Mouse (Mus musculus): ENCODE data around the gene Map3k7cl.

Gene Map3k7cl

GRCm38 (mm10) chr16:87585548-87586262 lies 32.6 kb downstream of the Map3k7cl start:
- no peak for ATAC-seq (ENCODE audit: low TSS enrichment)

GRCm38 (mm10) chr16:87587843-87588242 lies 34.7 kb downstream of the Map3k7cl start:
- ATAC-seq (ENCODE audit: low TSS enrichment) = no peak

- no peak for ATAC-seq (ENCODE audit: low TSS enrichment)
These were observed 41.0 kb downstream of the Map3k7cl start for GRCm38 (mm10) chr16:87594145-87594544.

- no peak for ATAC-seq (ENCODE audit: low TSS enrichment)
These were observed 42.0 kb downstream of the Map3k7cl start for GRCm38 (mm10) chr16:87595149-87595548.

- peak; percentile 65 for ATAC-seq (ENCODE audit: low TSS enrichment)
These were observed 49.8 kb downstream of the Map3k7cl start for GRCm38 (mm10) chr16:87602717-87603526.

DNA sequence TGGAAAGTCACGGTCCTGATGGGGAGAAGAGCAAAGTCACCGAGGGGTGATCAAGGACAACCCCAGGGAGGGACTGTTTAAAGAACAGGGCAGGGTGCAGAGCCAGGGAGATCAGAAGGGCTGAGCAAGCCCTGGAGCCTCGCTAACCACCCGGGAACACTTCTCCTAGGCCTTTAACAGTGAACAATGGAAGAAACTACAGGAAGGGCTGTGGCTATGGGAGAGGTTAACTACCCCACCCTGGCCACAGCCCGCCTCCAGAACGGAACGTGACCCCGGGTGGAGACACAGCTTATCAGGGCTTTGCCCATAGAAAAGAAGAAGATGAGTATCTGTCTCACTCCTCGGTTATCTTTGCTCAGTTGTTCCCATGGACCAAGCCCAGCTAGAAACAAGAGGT lies 50.9 kb downstream of the Map3k7cl start:
- ATAC-seq (ENCODE audit: low TSS enrichment) = no peak

GRCm38 (mm10) chr16:87604883-87605282 lies 51.8 kb downstream of the Map3k7cl start:
- ATAC-seq (ENCODE audit: low TSS enrichment) = no peak

GRCm38 (mm10) chr16:87607383-87607782 lies 54.3 kb downstream of the Map3k7cl start:
- ATAC-seq (ENCODE audit: low TSS enrichment) = no peak

DNA sequence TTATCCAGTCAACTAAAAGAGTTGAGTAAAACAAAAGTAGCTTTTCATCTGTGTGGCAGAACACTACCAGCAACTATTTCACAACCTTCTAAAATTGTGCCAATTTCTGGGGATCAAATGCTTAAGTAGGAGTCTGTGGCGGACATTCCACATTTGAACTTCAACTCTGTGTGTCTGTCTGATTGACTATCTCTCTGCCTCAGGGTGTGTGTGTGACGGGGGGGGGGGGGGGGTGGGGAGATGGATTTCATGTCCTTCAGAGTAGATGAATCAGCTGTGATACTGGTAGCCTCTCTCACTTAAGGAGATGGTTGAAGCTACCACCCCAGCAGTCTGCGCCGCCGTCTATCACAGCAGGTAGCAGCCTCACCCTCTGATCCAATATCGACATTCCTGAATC lies 54.8 kb downstream of the Map3k7cl start:
- ATAC-seq (ENCODE audit: low TSS enrichment) = no peak

GRCm38 (mm10) chr16:87610142-87610541 lies 57.0 kb downstream of the Map3k7cl start:
- no peak for ATAC-seq (ENCODE audit: low TSS enrichment)

- no peak for ATAC-seq (ENCODE audit: low TSS enrichment)
These were observed 57.6 kb downstream of the Map3k7cl start for GRCm38 (mm10) chr16:87610556-87611295.

DNA sequence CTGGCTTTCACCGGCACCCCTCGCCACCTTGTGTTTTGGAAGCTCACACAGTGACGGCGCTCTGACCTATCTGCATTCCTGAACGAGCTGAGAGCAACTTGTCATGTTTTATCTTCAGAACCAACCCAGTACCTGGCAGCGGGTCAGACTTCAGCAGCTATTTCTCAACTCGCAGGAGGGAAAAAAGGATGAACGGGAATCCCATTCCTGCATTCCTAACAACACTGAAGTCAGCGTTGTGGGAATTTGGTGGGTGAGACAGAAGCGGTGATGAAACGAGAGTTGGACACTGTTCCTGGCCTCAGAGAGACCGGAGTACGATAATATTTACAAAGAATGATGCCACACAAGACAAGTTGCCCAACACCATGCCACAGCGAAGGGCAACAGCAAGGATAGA lies 58.3 kb downstream of the Map3k7cl start:
- no peak for ATAC-seq (ENCODE audit: low TSS enrichment)

DNA sequence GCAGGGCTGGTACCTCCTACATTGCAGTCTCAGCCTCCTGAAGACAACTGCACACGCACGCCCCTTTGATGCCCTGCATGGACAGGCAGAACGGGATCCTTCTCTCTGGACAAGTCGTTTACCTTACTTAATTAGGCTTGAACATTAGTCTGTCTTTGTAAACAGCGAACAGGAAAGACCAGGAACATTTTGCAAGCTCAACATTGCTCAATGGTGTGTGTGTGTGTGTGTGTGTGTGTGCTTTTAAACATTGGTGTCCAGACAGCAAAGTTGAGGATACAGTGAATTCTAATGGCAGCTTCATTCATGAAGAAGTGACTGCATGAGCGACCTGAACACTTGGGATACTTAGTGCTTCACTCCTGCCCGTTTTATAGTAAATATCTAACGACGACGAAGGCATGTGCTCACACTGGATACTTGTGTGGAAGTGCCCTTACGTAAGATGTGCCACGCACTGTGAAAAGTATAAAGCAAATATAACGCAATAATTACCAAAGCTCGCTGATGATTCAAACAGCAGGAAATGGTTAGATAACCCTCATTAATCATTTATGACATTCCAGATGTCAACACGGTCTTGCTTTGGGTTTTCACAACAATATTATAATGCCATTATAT lies 59.2 kb downstream of the Map3k7cl start:
- ATAC-seq (ENCODE audit: low TSS enrichment) = no peak

DNA sequence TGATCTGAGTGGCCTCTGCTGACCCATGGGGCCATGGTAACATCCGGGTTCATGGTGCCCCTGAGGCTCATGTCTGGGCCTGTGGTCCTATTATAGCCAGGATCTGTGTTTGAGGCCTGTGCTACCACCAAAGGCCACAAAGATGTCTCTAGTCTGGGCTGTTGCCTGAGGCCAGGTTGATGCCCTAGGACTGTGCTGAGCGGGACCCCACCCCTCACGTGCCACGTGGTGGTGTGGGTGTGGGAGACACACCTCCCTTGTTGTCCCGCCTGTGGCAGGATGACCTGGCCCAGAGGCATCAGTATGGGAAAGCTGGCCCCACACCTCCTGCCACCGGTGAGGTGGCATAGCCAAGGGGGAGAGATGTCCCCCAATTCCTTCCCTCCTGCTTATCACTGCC lies 64.2 kb downstream of the Map3k7cl start:
- no peak for ATAC-seq (ENCODE audit: low TSS enrichment)

DNA sequence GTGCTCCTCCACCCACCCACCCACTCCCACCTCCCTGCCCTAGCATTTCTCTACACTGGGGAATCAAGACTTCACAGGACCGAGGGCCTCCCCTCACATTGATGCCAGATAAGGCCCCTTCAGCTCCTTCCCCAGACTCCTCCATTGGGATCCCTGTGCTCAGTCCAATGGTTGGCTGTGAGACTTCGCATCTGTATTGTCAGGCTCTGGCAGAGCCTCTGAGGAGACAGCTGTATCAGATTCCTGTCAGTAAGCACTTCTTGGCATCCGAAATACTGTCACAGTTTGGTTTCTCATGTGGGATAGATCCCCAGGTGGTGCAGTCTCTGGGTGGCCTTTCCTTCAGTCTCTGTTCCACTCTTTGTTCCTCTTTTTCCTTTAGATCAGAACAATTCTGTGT lies 68.1 kb downstream of the Map3k7cl start:
- ATAC-seq (ENCODE audit: low TSS enrichment) = no peak

GRCm38 (mm10) chr16:87623881-87624280 lies 70.8 kb downstream of the Map3k7cl start:
- ATAC-seq (ENCODE audit: low TSS enrichment) = no peak

DNA sequence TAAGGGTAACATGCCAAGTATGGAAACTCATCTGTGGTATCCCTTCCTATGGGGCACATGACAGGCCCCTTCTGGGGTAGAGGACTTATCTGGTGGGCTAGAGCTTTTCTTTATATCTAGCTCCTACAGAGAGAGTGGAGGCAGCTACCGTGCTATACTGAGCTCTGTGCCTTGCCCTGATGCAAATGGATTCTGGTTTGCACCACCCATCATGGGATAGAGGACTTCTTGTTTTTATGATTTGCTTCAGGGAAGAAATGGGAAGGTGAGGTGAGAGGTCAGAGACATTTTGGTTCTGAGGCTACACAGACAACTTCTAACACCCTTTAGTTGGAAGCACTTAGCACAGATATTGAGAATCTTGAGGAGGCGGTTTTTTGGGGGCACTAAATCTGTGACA lies 71.8 kb downstream of the Map3k7cl start:
- ATAC-seq (ENCODE audit: low TSS enrichment) = no peak

- no peak for ATAC-seq (ENCODE audit: low TSS enrichment)
These were observed 72.2 kb downstream of the Map3k7cl start for GRCm38 (mm10) chr16:87625341-87625740.

- ATAC-seq (ENCODE audit: low TSS enrichment) = no peak
These were observed 72.7 kb downstream of the Map3k7cl start for GRCm38 (mm10) chr16:87625816-87626215.

- no peak for ATAC-seq (ENCODE audit: low TSS enrichment)
These were observed 73.6 kb downstream of the Map3k7cl start for GRCm38 (mm10) chr16:87626696-87627095.

- no peak for ATAC-seq (ENCODE audit: low TSS enrichment)
These were observed 81.6 kb downstream of the Map3k7cl start for GRCm38 (mm10) chr16:87634709-87635108.

GRCm38 (mm10) chr16:87635213-87635755 lies 82.2 kb downstream of the Map3k7cl start:
- no peak for ATAC-seq (ENCODE audit: low TSS enrichment)
